In genomic region chr8:107587995-107588780, GRCm38 (mm10) we compare ENCODE assay signal across 8 mouse cellular contexts. TPM values are rescaled to one million over a fixed set of nuclear protein-coding genes. Genes with fewer than 3 reads are reported as not detected.
A peak's percentile ranks its signal among the peaks of the same experiment; 100 is the strongest.
DNase-seq lines count a peak whose midpoint lies in the region; ATAC-seq lines count a peak whose summit lies in the region.

Psmd7 (minus strand) TSS chr8:107588464.

- H3K27me3 ChIP-seq in forebrain, embryonic 11.5 days (ENCODE audit: control insufficient read depth, insufficient read depth, low read length): no peaks in the 10 kb centered on the region
- H3K27me3 ChIP-seq in heart, embryonic 16.5 days (ENCODE audit: control insufficient read depth, insufficient read depth, low read length): peaks cover 2% of the 10 kb centered on the region; the same call in 1 of the 2 replicates
- H3K27me3 ChIP-seq in liver, embryonic 15.5 days: no peaks in the 10 kb centered on the region
- no peaks in the 10 kb centered on the region for H3K27me3 ChIP-seq in neural tube, embryonic 12.5 days (replicated peaks)

- ATAC-seq in forebrain, embryonic 11.5 days (replicated peaks; ENCODE audit: low FRiP score): peak; percentile 98
- ATAC-seq in heart, embryonic 16.5 days (replicated peaks; ENCODE audit: extremely low read depth, insufficient read depth, low FRiP score): peak; percentile 95
- peak; percentile 93 for ATAC-seq in liver, embryonic 15.5 days (ENCODE audit: insufficient read depth)
- peak; percentile 95 for ATAC-seq in neural tube, embryonic 12.5 days (ENCODE audit: low FRiP score, low read depth)

- DNase-seq in CD8-positive naive resting alpha-beta T cell, adult 2 months (ENCODE audit: low read depth in 2 of 2, low spot score in 2 of 2): peak; percentile 81 to 86
- DNase-seq in c-Kit-positive CD71-negative TER-119-negative erythroid progenitor cells, embryonic 14.5 days (ENCODE audit: low read depth): peak; percentile 92
- peak; percentile 96 for DNase-seq in forebrain, embryonic 11.5 days (ENCODE audit: low spot score)
- peak; percentile 93 to 97 for DNase-seq in kidney, postnatal 36 days
- DNase-seq in telencephalon, adult 2 months (ENCODE audit: low read depth, low spot score): peak; percentile 90

- peaks cover 10% of the 10 kb centered on the region; the same call in 1 of the 2 replicates for H3K36me3 ChIP-seq in forebrain, embryonic 11.5 days (ENCODE audit: control insufficient read depth, insufficient read depth, low read length)
- H3K36me3 ChIP-seq in heart, embryonic 16.5 days (ENCODE audit: control insufficient read depth, insufficient read depth): peaks cover 24% of the 10 kb centered on the region
- H3K36me3 ChIP-seq in liver, embryonic 15.5 days (replicated peaks): peaks cover 29% of the 10 kb centered on the region
- peaks cover 31% of the 10 kb centered on the region for H3K36me3 ChIP-seq in neural tube, embryonic 12.5 days

- H3K4me1 ChIP-seq in forebrain, embryonic 11.5 days (replicated peaks; ENCODE audit: control insufficient read depth, insufficient read depth, low read length): 0 out of 2 replicates have a peak, but pooled peaks cover 2% of the 10 kb centered on the region
- peaks cover 8% of the 10 kb centered on the region; the same call in 1 of the 2 replicates for H3K4me1 ChIP-seq in heart, embryonic 16.5 days (ENCODE audit: control insufficient read depth, insufficient read depth, low read length)
- H3K4me1 ChIP-seq in liver, embryonic 15.5 days (replicated peaks): peaks cover 22% of the 10 kb centered on the region
- peaks cover 14% of the 10 kb centered on the region for H3K4me1 ChIP-seq in neural tube, embryonic 12.5 days

- peak within 1 kb of the TSS; percentile 81 for H3K27ac ChIP-seq in forebrain, embryonic 11.5 days (ENCODE audit: low read depth, low read length)
- H3K27ac ChIP-seq in heart, embryonic 16.5 days (ENCODE audit: low read length): peak within 1 kb of the TSS; percentile 81
- H3K27ac ChIP-seq in liver, embryonic 15.5 days (replicated peaks): peak within 1 kb of the TSS; percentile 78
- peak within 1 kb of the TSS; percentile 75; the same call in 1 of the 2 replicates for H3K27ac ChIP-seq in neural tube, embryonic 12.5 days

- no peaks in the 10 kb centered on the region for H3K9me3 ChIP-seq in forebrain, embryonic 11.5 days (ENCODE audit: control insufficient read depth, low read length)
- H3K9me3 ChIP-seq in heart, embryonic 16.5 days (replicated peaks; ENCODE audit: control insufficient read depth, low read length): no peaks in the 10 kb centered on the region
- no peaks in the 10 kb centered on the region for H3K9me3 ChIP-seq in liver, embryonic 15.5 days (replicated peaks)
- H3K9me3 ChIP-seq in neural tube, embryonic 12.5 days: no peaks in the 10 kb centered on the region

- H3K9ac ChIP-seq in forebrain, embryonic 11.5 days (ENCODE audit: low read length): peak within 1 kb of the TSS; percentile 91
- peak within 1 kb of the TSS; percentile 87 for H3K9ac ChIP-seq in heart, embryonic 16.5 days (ENCODE audit: low read length)
- peak within 1 kb of the TSS; percentile 88 for H3K9ac ChIP-seq in liver, embryonic 15.5 days
- peak within 1 kb of the TSS; percentile 90 for H3K9ac ChIP-seq in neural tube, embryonic 12.5 days

- peak within 1 kb of the TSS; percentile 95 for H3K4me3 ChIP-seq in forebrain, embryonic 11.5 days (ENCODE audit: low read depth, low read length)
- H3K4me3 ChIP-seq in heart, embryonic 16.5 days (ENCODE audit: low read length): peak within 1 kb of the TSS; percentile 93
- H3K4me3 ChIP-seq in liver, embryonic 15.5 days (replicated peaks): peak within 1 kb of the TSS; percentile 96
- H3K4me3 ChIP-seq in neural tube, embryonic 12.5 days: peak within 1 kb of the TSS; percentile 96

- peak within 1 kb of the TSS; percentile 83 for H3K4me2 ChIP-seq in forebrain, embryonic 11.5 days (ENCODE audit: low read depth, low read length, severe bottlenecking)
- peak within 1 kb of the TSS; percentile 88 for H3K4me2 ChIP-seq in heart, embryonic 16.5 days (ENCODE audit: low read depth, low read length)
- H3K4me2 ChIP-seq in liver, embryonic 15.5 days: peak within 1 kb of the TSS; percentile 79
- H3K4me2 ChIP-seq in neural tube, embryonic 12.5 days (replicated peaks): peak within 1 kb of the TSS; percentile 85

- 2% methylated on average over 65 of the region's 65 CpGs for WGBS in forebrain, embryonic 11.5 days
- WGBS in heart, embryonic 16.5 days: 1% methylated on average over 64 of the region's 65 CpGs
- 1% methylated on average over 65 of the region's 65 CpGs for WGBS in liver, embryonic 15.5 days (ENCODE audit: insufficient replicate concordance)
- 2% methylated on average over 65 of the region's 65 CpGs for WGBS in neural tube, embryonic 12.5 days

RNA-seq across cellular contexts. Expression of gene Psmd7, which starts in this region (rescaled TPM):
- 298 and 300 TPM in 2 replicates for polyA plus RNA-seq in forebrain, embryonic 11.5 days (2014; fragmentation: Nextera tagmentation; extraction: Ambion mirVana)
- polyA plus RNA-seq in heart, embryonic 16.5 days (2015; fragmentation: Nextera tagmentation; extraction: Ambion mirVana): 173 and 203 TPM in 2 replicates
- 118 and 120 TPM in 2 replicates for polyA plus RNA-seq in liver, embryonic 15.5 days (2015; fragmentation: Nextera tagmentation; extraction: Ambion mirVana)
- 287 and 293 TPM in 2 replicates for polyA plus RNA-seq in neural tube, embryonic 12.5 days (2016; fragmentation: Nextera tagmentation; extraction: Ambion mirVana)

Comparison
In these comparisons a context has a peak if more than half of its experiments do, and no peak if none do; other contexts are left out.
1. Peak in every context shown above with its lines: DNase-seq, ATAC-seq, H3K4me3 ChIP-seq and H3K27ac ChIP-seq.